ENCODE assay signal across 9 mouse cellular contexts in the genomic region with DNA sequence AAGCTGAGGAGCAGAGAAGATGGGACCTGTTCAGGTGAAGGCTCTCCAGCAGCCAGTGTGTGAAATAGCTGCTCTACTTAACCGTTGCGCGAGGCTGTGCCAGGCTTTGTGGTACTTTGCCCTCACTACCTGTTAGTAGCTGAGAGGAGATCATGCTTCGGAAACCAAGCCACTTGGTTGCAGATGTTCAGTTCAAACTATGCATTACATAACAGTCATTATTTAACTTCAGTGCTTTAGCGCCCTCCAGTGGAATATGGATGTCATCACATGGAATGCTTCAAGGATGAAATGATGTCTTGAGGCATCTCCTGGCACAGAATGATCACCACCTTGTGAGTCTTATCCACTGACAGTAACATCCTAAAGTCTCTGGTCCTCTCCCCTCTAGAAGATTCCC. TPM values are rescaled to one million over a fixed set of nuclear protein-coding genes. Genes with fewer than 3 reads are reported as not detected.
A peak's percentile ranks its signal among the peaks of the same experiment; 100 is the strongest.
DNase-seq lines count a peak whose midpoint lies in the region; ATAC-seq lines count a peak whose summit lies in the region.
"Had no signal": no experiment of that assay in that cellular context is flagged by ENCODE, and none has a peak within 500 bp of the region (broad histone marks: within the 10 kb centered on the region; RNA-seq: fewer than 3 reads in every experiment).

No protein-coding gene starts in this region.

- no peaks in the 10 kb centered on the region for H3K4me1 ChIP-seq in kidney, embryonic 15.5 days
- H3K4me1 ChIP-seq in embryonic facial prominence, embryonic 11.5 days (ENCODE audit: control insufficient read depth, insufficient read depth, low read length), result no peaks in the 10 kb centered on the region

- H3K36me3 ChIP-seq in kidney, embryonic 15.5 days, result no peaks in the 10 kb centered on the region
- H3K36me3 ChIP-seq in embryonic facial prominence, embryonic 11.5 days (replicated peaks; ENCODE audit: control insufficient read depth, insufficient read depth, low read depth, low read length), result no peaks in the 10 kb centered on the region

- H3K27me3 ChIP-seq in kidney, embryonic 15.5 days, result peaks cover 38% of the 10 kb centered on the region
- H3K27me3 ChIP-seq in embryonic facial prominence, embryonic 11.5 days (ENCODE audit: control insufficient read depth, insufficient read depth, low read length), result 0 out of 2 replicates have a peak, but pooled peaks cover 2% of the 10 kb centered on the region

- H3K4me3 ChIP-seq in kidney, embryonic 15.5 days (replicated peaks), result no peak overlapping the region
- H3K4me3 ChIP-seq in embryonic facial prominence, embryonic 11.5 days (ENCODE audit: low read depth, low read length), result no peak overlapping the region

- H3K9me3 ChIP-seq in kidney, embryonic 15.5 days (replicated peaks), result no peaks in the 10 kb centered on the region
- H3K9me3 ChIP-seq in embryonic facial prominence, embryonic 11.5 days (replicated peaks; ENCODE audit: control insufficient read depth, low read length), result no peaks in the 10 kb centered on the region

- H3K4me2 ChIP-seq in kidney, embryonic 15.5 days, result no peak overlapping the region
- no peak overlapping the region for H3K4me2 ChIP-seq in embryonic facial prominence, embryonic 11.5 days (ENCODE audit: low read depth, low read length)

- DNase-seq in kidney, adult 18-20 months, result peak; percentile 42
- DNase-seq in R1 (ENCODE audit: low read depth, low spot score), result peak; percentile 74
- peak; percentile 74 for DNase-seq in embryonic facial prominence, embryonic 11.5 days (ENCODE audit: low spot score)
- DNase-seq in layer of hippocampus, adult 18-20 months (ENCODE audit: low spot score in 2 of 2), result peak; percentile 25 to 75
- DNase-seq in spleen, postnatal 10 days (ENCODE audit: low spot score in 2 of 2), result no peak
- DNase-seq in urinary bladder, postnatal 36 days (ENCODE audit: low spot score in 2 of 2), result no peak

- H3K9ac ChIP-seq in kidney, embryonic 15.5 days, result no peak overlapping the region
- no peak overlapping the region for H3K9ac ChIP-seq in embryonic facial prominence, embryonic 11.5 days (replicated peaks; ENCODE audit: low read length)

- WGBS in kidney, embryonic 15.5 days, result 30% methylated on average over 5 of the region's 5 CpGs
- 21% methylated on average over 5 of the region's 5 CpGs for WGBS in embryonic facial prominence, embryonic 11.5 days

- no peak; the same call in 1 of the 2 replicates for ATAC-seq in kidney, embryonic 15.5 days (replicated peaks; ENCODE audit: low FRiP score)
- ATAC-seq in embryonic facial prominence, embryonic 11.5 days (replicated peaks; ENCODE audit: insufficient number of reproducible peaks, low FRiP score, low TSS enrichment, low read depth), result no peak
- peak; percentile 62 for ATAC-seq in megakaryocyte-erythroid progenitor cell, adult 5-6 weeks (replicated peaks; ENCODE audit: low FRiP score, low TSS enrichment, poor library complexity, severe bottlenecking)

- no peak overlapping the region for H3K27ac ChIP-seq in kidney, embryonic 15.5 days
- H3K27ac ChIP-seq in embryonic facial prominence, embryonic 11.5 days (replicated peaks; ENCODE audit: low read depth, low read length), result no peak overlapping the region
- H3K27ac ChIP-seq: macrophage had no signal

RNA-seq across cellular contexts. Expression of a gene that starts 56.5 kb away (rescaled TPM):
- 0.22 and 0.32 TPM in 2 replicates for polyA plus RNA-seq in kidney, embryonic 15.5 days (2015; fragmentation: Nextera tagmentation; extraction: Ambion mirVana)
- polyA plus RNA-seq in embryonic facial prominence, embryonic 11.5 days (2014; fragmentation: Nextera tagmentation; extraction: Ambion mirVana), result 6.5 and 9.1 TPM in 2 replicates
- not detected for total RNA-seq in layer of hippocampus, adult 18-20 months (2021)
- total RNA-seq in megakaryocyte-erythroid progenitor cell, adult 5-6 weeks (2014; fragmentation: Nextera tagmentation), result not detected in 2 replicates
- total RNA-seq in megakaryocyte-erythroid progenitor cell, adult 5-6 weeks (2017), result not detected in 2 replicates
- polyA plus RNA-seq: macrophage had no signal

Comparison
In these comparisons a context has a peak if more than half of its experiments do, and no peak if none do; other contexts are left out.
1. DNase-seq: peak in kidney, adult 18-20 months (single experiment), R1 (single experiment), embryonic facial prominence, embryonic 11.5 days (single experiment) and layer of hippocampus, adult 18-20 months (2 of 2); none in spleen, postnatal 10 days (0 of 2) and urinary bladder, postnatal 36 days (0 of 2).